Mouse (Mus musculus): Measurements from ENCODE around the gene Gm10447. TPM values are rescaled to one million over a fixed set of nuclear protein-coding genes. Genes with fewer than 3 reads are reported as not detected.

The Gm10447 gene
- under 1 TPM in 1 of 2 experiments, not detected in 1; 0.33 TPM for polyA plus RNA-seq (2017; shearing (Covaris generic))

- ATAC-seq = no peak
These were observed at the start of gene Gm10447, which contains the start of gene Shroom1 for GRCm38 (mm10) chr11:53456474-53457371. Gene Gm10447 (minus strand): TSS chr11:53457110. Gene Shroom1 (plus strand): TSS chr11:53457205.

- no peak for ATAC-seq
These were observed 48.2 kb upstream of the Gm10447 start for GRCm38 (mm10) chr11:53505026-53505663.

- no peak for ATAC-seq
These were observed 47.5 kb upstream of the Gm10447 start for GRCm38 (mm10) chr11:53504376-53504775.

GRCm38 (mm10) chr11:53503738-53504137 is 46.8 kb upstream of the Gm10447 start:
- no peak for ATAC-seq

GRCm38 (mm10) chr11:53502039-53502765 is 45.3 kb upstream of the Gm10447 start:
- no peak for ATAC-seq

GRCm38 (mm10) chr11:53500569-53500968 is 43.7 kb upstream of the Gm10447 start:
- ATAC-seq = no peak

GRCm38 (mm10) chr11:53496946-53497345 is 40.0 kb upstream of the Gm10447 start:
- no peak for ATAC-seq

GRCm38 (mm10) chr11:53495417-53495816 is 38.5 kb upstream of the Gm10447 start:
- ATAC-seq = no peak

- no peak for ATAC-seq
These were observed 36.5 kb upstream of the Gm10447 start for GRCm38 (mm10) chr11:53493243-53493955.

GRCm38 (mm10) chr11:53491954-53492401 is 35.1 kb upstream of the Gm10447 start:
- ATAC-seq = no peak

- no peak for ATAC-seq
These were observed 32.5 kb upstream of the Gm10447 start for GRCm38 (mm10) chr11:53489421-53489820.

- ATAC-seq = no peak
These were observed 32.1 kb upstream of the Gm10447 start for GRCm38 (mm10) chr11:53489007-53489406.

- no peak for ATAC-seq
These were observed 30.1 kb upstream of the Gm10447 start for GRCm38 (mm10) chr11:53486822-53487594.

- ATAC-seq = no peak
These were observed 29.4 kb upstream of the Gm10447 start for GRCm38 (mm10) chr11:53486351-53486750.

- ATAC-seq = no peak
These were observed 28.8 kb upstream of the Gm10447 start for GRCm38 (mm10) chr11:53485719-53486118.

- no peak for ATAC-seq
These were observed 26.4 kb upstream of the Gm10447 start for GRCm38 (mm10) chr11:53483159-53483891.

GRCm38 (mm10) chr11:53481088-53481730 is 24.3 kb upstream of the Gm10447 start:
- no peak for ATAC-seq

GRCm38 (mm10) chr11:53479783-53480301 is 22.9 kb upstream of the Gm10447 start, which contains the start of the genes Gm9945 and Sowaha:
Gene Gm9945 (plus strand): TSS chr11:53480166.
Gene Sowaha (minus strand): TSS chr11:53480274.
- no peak for ATAC-seq

- no peak for ATAC-seq
These were observed 22.4 kb upstream of the Gm10447 start for GRCm38 (mm10) chr11:53479171-53479782.
